Mouse (Mus musculus) testis, postnatal 14 days (tissue): ENCODE measurements around the gene Tpbg.
"Not testable (repeated sequence)": the region's sequence is repeated elsewhere in the genome, so short reads cannot be mapped to it uniquely, and the experiment has no call there.

ENCODE experiments used
- DNase-seq: peaks from one replicate; pipeline ENCODE4 v3.0.0; 2021; ENCODE audit warnings: low spot score

The Tpbg gene

DNA sequence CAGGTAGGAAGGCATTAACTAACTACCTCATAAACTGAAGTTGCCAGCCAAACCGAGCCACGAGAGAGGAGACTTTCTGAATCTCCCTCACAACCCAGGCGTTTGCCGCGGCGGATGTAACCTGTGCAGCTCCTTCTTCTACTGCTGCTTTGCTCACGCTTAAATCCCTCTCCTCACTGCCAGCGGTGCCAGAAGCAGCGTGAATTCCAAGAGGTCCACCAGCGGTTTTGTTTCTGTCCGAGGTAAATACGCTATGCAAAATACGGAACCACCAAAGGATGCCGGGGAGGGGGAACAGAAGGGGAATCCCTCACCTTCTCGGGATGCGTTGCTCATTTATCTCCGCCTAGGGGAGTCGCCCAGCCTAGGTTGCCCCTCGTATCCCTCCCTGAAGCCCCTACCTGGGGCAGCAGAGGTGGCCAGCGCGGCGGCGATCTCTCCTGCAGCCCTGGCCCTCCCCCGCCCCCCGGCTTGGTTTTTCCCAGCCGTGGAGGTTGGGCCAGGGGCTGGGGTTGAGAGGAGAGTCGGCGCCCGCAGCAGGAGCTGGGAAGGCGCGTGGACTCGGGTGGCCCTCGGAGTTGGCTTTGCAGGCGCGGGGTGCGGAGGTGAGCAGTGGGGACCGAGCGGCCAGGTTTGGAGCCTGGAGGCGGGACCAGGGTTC is at the start of gene Tpbg:
Gene Tpbg (plus strand): TSS at position 30 of the 661 bp plus-strand sequence.
- DNase-seq, result peak; percentile 62

- not testable (repeated sequence) for DNase-seq
Measured at GRCm38 (mm10) chr9:85801986-85802385, 40.2 kb upstream of the Tpbg start.

DNA sequence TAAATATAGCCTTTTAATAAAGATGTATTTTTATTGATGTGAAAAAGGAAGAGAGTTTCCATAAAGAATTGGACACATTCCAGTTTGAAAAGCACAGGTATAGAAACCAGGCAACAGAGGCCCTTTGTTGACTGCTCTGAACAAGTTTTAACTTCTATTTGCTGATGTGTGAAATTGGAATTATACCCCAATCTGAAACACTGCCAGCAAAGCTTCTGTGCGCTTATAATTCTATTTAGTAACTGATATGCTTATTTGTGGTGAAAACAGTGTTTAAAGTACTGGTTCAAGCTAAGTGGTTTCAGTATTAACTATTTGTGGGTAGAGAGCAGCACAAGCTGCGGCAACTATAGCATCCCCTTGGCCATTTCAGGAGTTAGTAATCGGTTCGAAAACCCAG is 39.6 kb upstream of the Tpbg start:
- DNase-seq, result no peak

- DNase-seq, result no peak
Measured at GRCm38 (mm10) chr9:85806411-85806810, 35.8 kb upstream of the Tpbg start.

DNA sequence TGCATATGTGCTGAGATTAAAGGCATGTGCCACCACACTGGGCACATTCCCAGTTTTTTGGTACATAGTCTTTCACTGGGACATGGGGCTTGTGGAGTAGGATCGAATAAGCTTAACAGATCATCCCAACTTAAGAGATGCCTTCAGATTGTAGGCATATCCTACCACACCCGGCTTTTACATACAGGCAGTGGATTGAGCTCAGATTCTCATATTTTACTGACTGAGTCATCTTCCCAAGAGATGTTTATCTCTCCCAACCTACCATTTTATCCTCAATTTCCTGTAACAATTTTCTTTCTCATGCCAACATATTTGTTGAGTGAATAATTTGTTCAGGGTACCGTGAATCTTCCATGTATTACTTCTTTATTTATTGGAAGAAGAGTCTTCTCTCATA is 32.9 kb upstream of the Tpbg start:
- DNase-seq, result no peak

GRCm38 (mm10) chr9:85820829-85821228 is 21.4 kb upstream of the Tpbg start:
- no peak for DNase-seq

GRCm38 (mm10) chr9:85835521-85836425 is 6.4 kb upstream of the Tpbg start:
- DNase-seq, result no peak

GRCm38 (mm10) chr9:85839626-85840025 is 2.6 kb upstream of the Tpbg start:
- DNase-seq, result no peak

DNA sequence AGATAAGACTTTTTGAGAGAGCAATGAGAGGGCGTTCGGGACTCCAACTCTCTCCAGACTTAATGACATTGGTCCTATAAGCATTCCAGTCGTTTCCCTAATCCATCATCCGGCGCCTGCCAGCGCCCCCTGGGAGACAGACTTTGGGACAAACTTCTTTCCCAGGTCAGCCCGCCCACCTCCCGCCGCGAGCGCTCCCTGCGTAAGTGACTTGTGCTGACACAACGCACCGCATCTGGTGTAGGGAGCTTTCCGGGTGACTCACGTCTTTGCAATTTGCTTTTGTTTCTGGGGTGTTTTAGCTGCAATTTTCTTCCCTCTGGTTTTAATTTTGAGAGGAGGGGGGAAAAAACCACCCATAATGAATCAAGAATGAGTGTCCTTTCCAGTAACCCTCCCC is 289 bp upstream of the Tpbg start:
- no peak for DNase-seq

DNA sequence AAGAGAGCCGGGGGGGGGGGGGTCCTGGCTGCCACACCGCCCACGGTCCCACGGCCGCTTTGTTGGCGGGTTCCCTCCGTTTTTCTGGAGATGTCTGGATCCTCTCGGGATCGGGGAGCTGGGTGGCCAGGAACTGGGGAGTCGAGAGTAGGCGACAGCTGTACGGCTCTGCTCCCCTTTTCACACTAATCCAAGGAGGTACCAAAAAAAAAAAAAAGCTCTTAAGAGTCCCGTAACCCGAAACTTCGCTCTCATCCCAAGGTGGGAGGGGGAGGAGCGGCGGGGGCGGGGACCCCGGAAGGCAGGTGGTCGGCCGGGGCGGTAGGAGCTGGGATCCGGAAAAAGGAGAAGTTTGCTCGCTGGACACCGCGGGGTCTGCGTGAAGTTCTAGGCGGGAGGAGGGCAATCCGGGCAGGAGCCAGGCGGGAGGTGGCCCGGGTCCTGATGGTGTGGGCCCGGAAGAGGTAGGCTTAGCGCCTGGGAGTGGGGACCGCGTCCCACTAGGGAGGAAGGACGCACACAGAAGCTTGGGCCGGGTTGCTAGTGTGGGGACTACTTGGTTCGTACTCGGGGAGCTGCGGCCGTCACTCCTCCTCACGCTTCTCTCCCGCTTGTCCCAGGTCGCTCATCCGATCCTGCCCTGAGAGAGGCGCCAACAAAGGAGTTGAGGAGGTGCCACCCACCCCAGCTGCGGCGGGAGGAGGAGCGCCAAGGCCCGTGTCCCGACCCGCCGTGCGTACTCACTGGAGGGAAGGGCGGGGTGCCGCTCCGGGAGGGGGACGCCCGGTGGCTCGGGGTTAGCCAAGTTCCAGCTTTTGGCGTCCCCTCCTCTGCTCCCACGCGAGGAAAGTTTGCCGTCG is 1.1 kb downstream of the Tpbg start:
- DNase-seq, result peak; percentile 53

DNA sequence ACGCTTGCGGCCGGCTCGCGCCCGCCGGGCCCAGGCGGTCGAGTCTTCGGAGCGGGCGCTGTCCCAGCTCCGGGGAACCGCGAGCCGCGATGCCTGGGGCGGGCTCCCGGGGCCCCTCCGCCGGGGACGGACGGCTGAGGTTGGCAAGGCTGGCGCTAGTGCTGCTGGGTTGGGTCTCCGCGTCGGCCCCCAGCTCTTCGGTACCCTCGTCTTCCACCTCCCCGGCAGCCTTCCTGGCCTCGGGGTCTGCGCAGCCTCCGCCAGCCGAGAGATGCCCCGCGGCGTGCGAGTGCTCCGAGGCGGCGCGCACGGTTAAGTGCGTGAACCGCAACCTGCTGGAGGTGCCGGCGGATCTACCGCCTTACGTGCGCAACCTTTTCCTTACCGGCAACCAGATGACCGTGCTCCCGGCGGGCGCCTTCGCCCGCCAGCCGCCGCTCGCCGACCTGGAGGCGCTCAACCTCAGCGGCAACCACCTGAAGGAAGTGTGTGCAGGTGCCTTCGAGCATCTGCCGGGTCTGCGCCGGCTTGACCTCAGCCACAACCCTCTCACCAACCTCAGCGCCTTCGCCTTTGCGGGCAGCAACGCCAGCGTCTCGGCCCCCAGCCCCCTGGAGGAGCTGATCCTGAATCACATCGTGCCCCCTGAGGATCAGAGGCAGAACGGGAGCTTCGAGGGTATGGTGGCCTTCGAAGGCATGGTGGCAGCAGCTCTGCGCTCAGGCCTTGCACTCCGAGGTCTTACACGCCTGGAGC is 1.9 kb downstream of the Tpbg start:
- DNase-seq, result peak; percentile 24

DNA sequence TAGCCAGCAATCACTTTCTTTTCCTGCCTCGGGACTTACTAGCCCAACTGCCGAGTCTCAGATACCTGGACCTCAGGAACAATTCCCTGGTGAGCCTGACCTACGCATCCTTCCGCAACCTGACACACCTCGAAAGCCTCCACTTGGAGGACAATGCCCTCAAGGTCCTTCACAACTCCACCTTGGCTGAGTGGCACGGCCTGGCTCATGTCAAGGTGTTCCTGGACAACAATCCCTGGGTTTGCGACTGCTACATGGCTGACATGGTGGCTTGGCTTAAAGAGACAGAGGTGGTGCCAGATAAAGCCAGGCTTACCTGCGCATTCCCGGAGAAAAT is 2.4 kb downstream of the Tpbg start:
- no peak for DNase-seq

- no peak for DNase-seq
Measured at GRCm38 (mm10) chr9:85846186-85846585, 4.0 kb downstream of the Tpbg start.

GRCm38 (mm10) chr9:85854780-85855179 is 12.6 kb downstream of the Tpbg start:
- DNase-seq, result no peak

GRCm38 (mm10) chr9:85856511-85856910 is 14.3 kb downstream of the Tpbg start:
- DNase-seq, result no peak

DNA sequence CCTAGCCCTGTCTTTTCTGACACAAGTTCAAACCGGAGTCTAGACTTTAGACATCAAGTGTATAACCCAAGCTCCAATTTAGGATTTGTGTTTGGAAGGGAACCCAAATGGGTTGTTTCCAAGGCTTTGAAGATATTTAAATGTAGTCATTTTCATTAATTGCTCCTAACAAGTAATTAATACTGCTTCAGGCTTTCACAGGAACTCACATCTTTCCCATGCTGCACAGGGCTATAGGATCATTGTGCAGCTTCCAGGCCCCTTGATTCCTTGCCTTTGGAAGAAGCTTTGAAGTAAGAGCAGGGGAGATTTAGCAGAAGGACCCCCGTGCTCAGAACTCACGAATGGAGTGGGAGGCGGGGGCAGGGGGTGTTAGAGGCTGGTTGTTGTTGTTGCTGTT is 18.9 kb downstream of the Tpbg start:
- no peak for DNase-seq

DNA sequence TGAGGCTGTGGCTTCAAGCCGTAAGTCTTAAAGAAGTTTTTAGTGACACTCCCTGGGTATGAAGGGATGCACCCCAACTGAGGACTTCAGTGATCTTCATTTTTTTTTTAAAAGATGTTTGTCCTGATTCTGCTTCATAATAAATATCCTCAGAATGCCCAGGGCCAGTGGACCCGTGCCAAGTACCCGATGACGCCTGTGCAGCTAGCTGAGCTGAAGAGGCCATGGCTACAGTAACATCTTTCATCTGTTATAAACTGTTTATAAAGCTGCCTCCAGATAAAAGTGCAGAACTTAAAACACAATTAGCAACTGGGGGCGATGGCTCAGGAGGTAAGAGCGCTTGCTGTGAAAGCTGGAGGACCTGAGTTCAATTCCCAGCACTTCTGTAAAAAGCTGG is 20.4 kb downstream of the Tpbg start:
- DNase-seq, result no peak

- DNase-seq, result no peak
Measured at GRCm38 (mm10) chr9:85872908-85873307, 30.7 kb downstream of the Tpbg start.

DNA sequence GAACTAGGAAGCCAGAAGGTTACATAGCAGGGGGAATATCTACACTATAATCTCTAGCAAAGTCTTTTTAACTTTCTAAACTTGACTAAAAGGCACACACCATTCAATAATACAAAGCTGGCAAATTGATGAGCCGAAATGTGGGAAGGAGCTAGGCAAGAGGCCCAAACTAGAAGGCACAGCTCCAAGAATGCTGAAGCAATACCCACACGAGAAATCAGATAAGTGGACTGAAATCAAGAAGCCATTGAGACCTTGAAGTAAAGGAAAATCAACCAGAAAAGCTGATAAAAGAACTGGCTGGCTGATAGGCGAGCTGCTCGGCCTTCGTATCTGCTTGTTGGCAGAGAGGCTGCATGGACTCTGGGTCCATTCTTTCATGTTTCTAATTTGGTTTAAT is 51.5 kb downstream of the Tpbg start:
- peak; percentile 37 for DNase-seq
